Mouse (Mus musculus) urinary bladder, postnatal 14 days (tissue): ENCODE results near the gene Fbxo42.

ENCODE experiments used
- DNase-seq: peaks from one replicate; pipeline ENCODE4 v3.0.0; 2021; ENCODE audit warnings: low spot score

Fbxo42 gene

DNA sequence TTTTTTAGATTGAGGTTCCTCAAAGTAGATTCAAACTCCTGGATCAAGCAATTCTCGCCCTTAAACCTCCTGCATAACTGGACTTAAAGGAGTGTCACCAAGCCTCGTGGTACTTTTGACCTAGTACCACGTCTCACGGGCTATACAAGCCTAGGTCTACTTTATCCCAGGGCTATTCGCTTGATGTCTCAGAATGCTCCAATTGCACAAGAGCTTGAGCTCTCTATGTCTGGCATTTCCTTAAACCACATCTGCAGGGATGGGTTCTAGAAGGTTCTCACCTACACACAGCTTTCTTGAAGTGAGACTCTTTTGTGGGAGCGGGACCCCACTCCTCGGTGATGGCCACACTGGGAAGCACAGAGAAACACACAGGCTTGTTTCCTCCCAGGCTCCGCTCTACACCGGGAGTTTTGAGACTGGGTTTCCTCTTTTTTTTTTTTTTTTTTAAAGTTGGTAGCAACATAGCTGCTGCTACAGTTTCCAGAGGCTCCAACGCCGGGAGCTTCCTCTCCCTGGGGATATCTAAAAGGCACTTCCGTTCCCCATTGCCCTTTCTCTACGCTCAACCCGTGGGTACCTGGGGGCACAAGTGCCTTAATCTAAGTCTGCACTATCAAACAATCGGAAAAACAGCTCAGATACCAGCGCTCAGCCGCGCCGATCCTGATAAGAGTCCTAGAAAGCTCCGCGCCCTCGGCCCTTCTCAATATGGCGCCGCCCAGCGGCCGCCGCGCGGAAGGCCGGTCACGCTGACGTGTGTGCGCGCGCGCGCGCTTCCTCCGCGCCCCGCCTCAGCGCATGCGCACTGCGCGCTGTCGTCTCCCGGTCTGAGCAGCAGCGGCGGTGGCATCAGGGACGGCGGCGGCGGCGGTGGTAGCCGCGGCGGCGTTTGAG lies at the start of gene Fbxo42:
Gene Fbxo42, plus strand, starts transcription at position 802 of the 897 bp plus-strand sequence.
- DNase-seq = peak; percentile 94

DNA sequence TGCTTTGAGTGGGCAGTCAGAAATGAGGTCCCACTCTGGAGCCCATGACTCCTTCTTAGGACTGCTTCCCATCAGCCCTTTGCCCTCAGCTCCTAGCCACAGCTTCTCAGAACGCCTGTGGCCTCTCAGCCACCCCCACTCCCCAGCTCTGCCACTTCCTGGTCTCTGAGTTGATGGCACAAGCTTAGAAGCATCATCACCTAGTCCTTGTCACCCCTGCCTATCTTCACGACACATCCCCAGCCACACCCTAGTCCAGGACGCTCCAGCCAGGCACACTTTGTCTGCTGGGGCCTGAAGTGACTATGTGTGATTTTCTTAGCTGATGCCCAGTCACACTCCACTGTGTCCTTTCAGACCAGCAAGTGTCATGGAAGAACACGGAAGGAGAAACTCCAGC lies 48.8 kb upstream of the Fbxo42 start:
- no peak for DNase-seq

DNA sequence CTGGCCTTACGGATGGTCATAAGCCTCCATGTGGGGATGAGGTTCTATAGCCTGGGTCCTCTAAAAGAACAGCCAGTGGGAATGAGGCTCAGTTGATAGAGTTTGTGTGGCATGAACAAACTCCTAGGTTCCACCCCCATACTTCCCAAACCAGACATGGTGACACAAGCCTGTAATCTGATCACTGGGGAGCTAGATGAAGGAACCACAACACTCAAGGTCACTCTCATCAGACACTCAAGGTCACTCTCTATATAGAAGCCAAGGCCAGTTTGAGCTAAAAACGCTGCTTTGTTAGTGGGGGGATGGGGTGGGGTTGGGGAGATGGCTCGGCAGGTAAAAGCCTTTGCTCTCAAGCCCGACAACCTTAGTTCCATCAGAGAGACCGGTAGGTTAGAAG lies 47.8 kb upstream of the Fbxo42 start:
- no peak for DNase-seq

- DNase-seq = no peak
Measured at GRCm38 (mm10) chr4:141101291-141101690, 46.4 kb upstream of the Fbxo42 start.

- DNase-seq = no peak
Measured at GRCm38 (mm10) chr4:141101855-141102254, 45.9 kb upstream of the Fbxo42 start.

GRCm38 (mm10) chr4:141106526-141107183 lies 41.1 kb upstream of the Fbxo42 start:
- no peak for DNase-seq

GRCm38 (mm10) chr4:141108196-141108732 lies 39.4 kb upstream of the Fbxo42 start:
- DNase-seq = no peak

DNA sequence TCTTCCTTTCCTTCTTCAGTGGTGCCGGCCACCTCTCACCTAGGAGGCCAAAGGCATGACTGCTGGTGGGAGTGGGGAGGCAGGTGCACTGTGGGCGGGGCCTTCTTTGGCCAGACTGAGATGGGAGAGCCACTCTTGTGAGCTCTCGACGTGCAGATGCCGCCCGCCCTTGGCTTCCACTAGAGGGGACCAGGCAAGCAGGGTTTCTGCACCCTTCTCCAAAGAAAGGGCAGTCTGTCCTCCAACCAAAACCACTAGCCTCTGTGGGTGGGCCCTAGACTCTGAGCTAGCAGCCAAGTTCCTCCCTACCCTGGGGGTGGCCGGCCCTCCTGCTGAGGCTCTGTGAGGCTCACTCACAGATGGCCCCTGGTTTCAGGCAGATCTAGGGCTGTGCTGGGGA lies 33.9 kb upstream of the Fbxo42 start:
- no peak for DNase-seq

- DNase-seq = peak; percentile 24
Measured at GRCm38 (mm10) chr4:141114521-141114981, 33.2 kb upstream of the Fbxo42 start.

- DNase-seq = no peak
Measured at GRCm38 (mm10) chr4:141115398-141115797, 32.3 kb upstream of the Fbxo42 start.

GRCm38 (mm10) chr4:141118691-141119090 lies 29.0 kb upstream of the Fbxo42 start:
- no peak for DNase-seq

GRCm38 (mm10) chr4:141120700-141121099 lies 27.0 kb upstream of the Fbxo42 start:
- peak; percentile 52 for DNase-seq

GRCm38 (mm10) chr4:141122663-141123062 lies 25.1 kb upstream of the Fbxo42 start:
- DNase-seq = no peak

DNA sequence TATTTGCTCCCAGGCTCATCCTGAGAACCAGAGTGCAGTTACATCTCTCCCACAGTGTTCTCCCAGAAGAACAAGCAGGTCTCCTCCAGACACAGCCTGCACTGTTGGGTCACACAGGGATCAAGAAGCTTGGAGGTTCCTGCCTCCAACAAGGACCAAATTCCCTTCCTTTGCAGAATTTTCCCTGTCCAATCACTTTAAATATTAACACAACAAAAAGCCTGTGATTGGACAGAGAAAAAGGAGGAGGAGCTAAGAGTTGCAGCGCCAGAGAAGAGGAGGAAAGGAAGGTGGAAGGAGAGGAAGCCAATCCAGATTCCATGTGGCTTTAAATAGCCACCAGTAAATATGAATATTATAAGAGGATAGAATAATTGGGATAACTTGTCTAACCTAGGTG lies 24.6 kb upstream of the Fbxo42 start:
- no peak for DNase-seq

DNA sequence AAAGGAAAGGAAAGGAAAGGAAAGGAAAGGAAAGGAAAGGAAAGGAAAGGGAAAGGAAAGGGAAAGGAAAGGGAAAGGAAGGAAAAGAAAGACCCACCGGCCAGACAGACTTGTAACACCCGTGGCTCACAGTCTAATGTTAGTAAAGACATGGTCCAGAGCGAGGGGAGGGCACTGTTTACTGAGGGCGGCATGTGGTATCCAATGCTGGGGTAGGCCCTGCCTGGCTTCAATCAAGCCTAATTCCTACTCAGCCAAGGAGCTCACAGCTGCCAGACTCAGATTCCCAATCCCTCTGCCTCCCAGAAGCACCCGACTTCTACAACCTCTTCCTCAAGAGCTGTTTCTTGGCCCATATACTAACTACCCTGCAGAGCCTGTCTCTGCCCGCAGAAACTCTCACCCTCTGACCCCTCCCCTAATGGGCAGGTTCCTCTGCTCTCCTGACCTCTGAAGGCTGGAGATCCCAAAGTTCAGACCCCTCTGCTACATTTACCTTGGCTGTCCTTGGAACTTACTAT lies 18.5 kb upstream of the Fbxo42 start:
- DNase-seq = no peak

- peak; percentile 82 for DNase-seq
Measured at GRCm38 (mm10) chr4:141130704-141131342, 16.9 kb upstream of the Fbxo42 start.

GRCm38 (mm10) chr4:141131531-141132061 lies 16.1 kb upstream of the Fbxo42 start:
- DNase-seq = peak; percentile 31

GRCm38 (mm10) chr4:141132191-141132590 lies 15.5 kb upstream of the Fbxo42 start:
- DNase-seq = no peak

DNA sequence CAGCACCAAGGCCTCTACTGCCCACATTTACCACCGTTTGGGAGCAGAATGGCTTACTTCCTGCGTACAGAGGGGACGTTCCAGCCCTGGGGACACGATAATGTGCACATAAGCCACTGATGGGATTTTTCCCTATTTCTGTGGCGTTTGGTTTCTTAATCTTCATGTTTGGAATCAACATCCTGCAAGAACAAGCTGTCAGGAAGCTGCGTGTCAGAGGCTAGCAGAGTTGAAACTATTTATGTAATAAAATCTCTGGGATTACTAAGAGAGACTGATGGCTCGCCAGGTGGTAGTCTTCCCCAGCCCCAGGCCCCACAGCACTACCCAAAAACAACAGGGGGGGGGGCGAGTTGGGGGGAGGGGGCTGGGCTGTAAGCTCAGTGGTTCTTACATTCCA lies 14.5 kb upstream of the Fbxo42 start:
- DNase-seq = no peak

GRCm38 (mm10) chr4:141134031-141134441 lies 13.7 kb upstream of the Fbxo42 start:
- DNase-seq = no peak

DNA sequence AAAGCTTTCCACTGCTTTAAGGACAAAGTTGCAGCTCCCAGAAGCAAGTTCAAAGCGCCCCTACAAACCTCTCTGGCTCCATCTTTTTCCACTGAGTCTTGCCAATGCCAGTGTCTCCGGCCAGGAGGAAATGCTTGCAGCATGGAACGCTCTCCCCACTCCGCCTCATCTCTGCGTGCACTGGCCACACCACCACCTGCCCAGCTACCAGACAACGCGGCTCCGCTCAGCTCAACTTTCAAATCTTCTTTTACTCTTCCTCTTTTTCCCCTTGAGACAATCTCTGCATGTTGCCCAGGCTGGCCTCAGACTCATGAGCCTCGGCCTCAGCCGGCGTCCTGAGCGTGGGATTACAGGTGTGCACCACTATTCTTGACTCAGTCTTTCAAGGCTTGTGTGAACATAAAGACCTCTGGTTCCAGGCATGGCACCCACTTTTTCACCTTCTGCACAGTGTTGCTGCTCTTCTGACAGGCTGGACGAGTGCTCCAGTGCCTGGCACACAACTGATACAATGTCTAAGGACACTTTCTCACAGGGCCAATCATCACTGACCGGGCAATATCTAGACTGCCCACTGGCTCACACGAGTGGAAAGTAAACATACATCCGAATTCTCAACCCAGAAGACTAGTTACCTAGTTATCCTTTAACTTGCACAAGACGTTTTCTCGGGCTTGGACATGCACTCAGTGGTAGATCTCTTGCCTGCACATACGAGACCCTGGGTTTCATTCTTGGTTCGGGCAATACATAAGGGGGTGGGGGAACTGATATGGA lies 12.8 kb upstream of the Fbxo42 start:
- peak; percentile 38 for DNase-seq
